Mouse (Mus musculus): Measurements from ENCODE around the gene Srarp.
A peak's percentile ranks its signal among the peaks of the same experiment; 100 is the strongest.

The Srarp gene

GRCm38 (mm10) chr4:141458236-141458635 lies 22.3 kb upstream of the Srarp start:
- peak; percentile 89 for DNase-seq (ENCODE audit: low read depth, low spot score)

GRCm38 (mm10) chr4:141456193-141456938 lies 20.5 kb upstream of the Srarp start:
- DNase-seq (ENCODE audit: low read depth, low spot score): no peak

GRCm38 (mm10) chr4:141455526-141455925 lies 19.6 kb upstream of the Srarp start:
- DNase-seq (ENCODE audit: low read depth, low spot score): no peak

GRCm38 (mm10) chr4:141454581-141455350 lies 18.9 kb upstream of the Srarp start:
- DNase-seq (ENCODE audit: low read depth, low spot score): no peak

- no peak for DNase-seq (ENCODE audit: low read depth, low spot score)
Observed at GRCm38 (mm10) chr4:141451916-141452450, 16.1 kb upstream of the Srarp start.

- no peak for DNase-seq (ENCODE audit: low read depth, low spot score)
Observed at GRCm38 (mm10) chr4:141451251-141451650, 15.3 kb upstream of the Srarp start.

- no peak for DNase-seq (ENCODE audit: low read depth, low spot score)
Observed at GRCm38 (mm10) chr4:141446211-141446610, 10.3 kb upstream of the Srarp start.

- DNase-seq (ENCODE audit: low read depth, low spot score): no peak
Observed at GRCm38 (mm10) chr4:141445328-141445720, 9.4 kb upstream of the Srarp start.

- DNase-seq (ENCODE audit: low read depth, low spot score): peak; percentile 89
Observed at GRCm38 (mm10) chr4:141444451-141445327, 8.8 kb upstream of the Srarp start, which contains the start of gene Zbtb17. TSS of gene Zbtb17 (plus strand) at chr4:141444654.

GRCm38 (mm10) chr4:141443641-141444429 lies 7.9 kb upstream of the Srarp start:
- no peak for DNase-seq (ENCODE audit: low read depth, low spot score)

GRCm38 (mm10) chr4:141440877-141441276 lies 5.0 kb upstream of the Srarp start:
- no peak for DNase-seq (ENCODE audit: low read depth, low spot score)

GRCm38 (mm10) chr4:141439083-141439803 lies 3.3 kb upstream of the Srarp start:
- no peak for DNase-seq (ENCODE audit: low read depth, low spot score)

- no peak for DNase-seq (ENCODE audit: low read depth, low spot score)
Observed at GRCm38 (mm10) chr4:141433191-141433590, 2.7 kb downstream of the Srarp start.

- no peak for DNase-seq (ENCODE audit: low read depth, low spot score)
Observed at GRCm38 (mm10) chr4:141432666-141433065, 3.2 kb downstream of the Srarp start.

- DNase-seq (ENCODE audit: low read depth, low spot score): peak; percentile 68
Observed at GRCm38 (mm10) chr4:141430997-141431396, 4.9 kb downstream of the Srarp start.

GRCm38 (mm10) chr4:141429847-141430246 lies 6.1 kb downstream of the Srarp start:
- DNase-seq (ENCODE audit: low read depth, low spot score): no peak

GRCm38 (mm10) chr4:141429381-141429780 lies 6.5 kb downstream of the Srarp start:
- DNase-seq (ENCODE audit: low read depth, low spot score): no peak

- DNase-seq (ENCODE audit: low read depth, low spot score): no peak
Observed at GRCm38 (mm10) chr4:141427921-141428320, 8.0 kb downstream of the Srarp start.

GRCm38 (mm10) chr4:141426796-141427745 lies 8.8 kb downstream of the Srarp start:
- no peak for DNase-seq (ENCODE audit: low read depth, low spot score)

Measured in skeletal muscle tissue, adult 2 months (tissue).